Mouse (Mus musculus): Measurements from ENCODE around the gene Tst. TPM values are rescaled to one million over a fixed set of nuclear protein-coding genes. Genes with fewer than 3 reads are reported as not detected.
A peak's percentile ranks its signal among the peaks of the same experiment; 100 is the strongest.

The Tst gene
- polyA plus RNA-seq, 1 experiment from 2014 or later, result 9.8 TPM

DNA sequence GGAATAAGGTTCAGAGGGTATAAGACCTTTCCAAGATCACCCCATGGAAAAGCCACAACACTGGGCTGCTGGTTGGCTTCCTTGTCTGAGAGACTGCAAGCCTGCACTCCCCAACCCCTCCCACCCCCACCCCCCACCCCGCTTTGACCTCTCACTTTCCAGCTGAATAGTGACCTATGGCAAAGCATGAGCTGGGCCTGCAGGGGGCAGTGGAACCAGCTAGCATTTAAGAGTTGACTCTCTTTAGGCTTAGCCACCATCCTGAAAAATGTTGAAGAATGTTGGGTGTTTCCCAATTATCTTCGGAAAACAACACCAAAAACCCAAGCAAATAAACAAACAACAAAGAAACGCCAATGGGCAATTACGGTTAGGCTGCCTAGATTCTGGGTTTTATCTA is 19.5 kb upstream of the Tst start:
- H3K4me3 ChIP-seq, result no peak overlapping the region
- H3K9me3 ChIP-seq (replicated peaks), result no peaks in the 10 kb centered on the region
- H3K27ac ChIP-seq (replicated peaks), result no peak overlapping the region
- H3K27me3 ChIP-seq (ENCODE audit: low read depth, poor library complexity, severe bottlenecking), result peaks cover 28% of the 10 kb centered on the region
- peaks cover 2% of the 10 kb centered on the region for H3K36me3 ChIP-seq
- DNase-seq (ENCODE audit: low spot score), result no peak
- peaks cover 37% of the 10 kb centered on the region for H3K4me1 ChIP-seq
- 72% methylated on average over 4 of the region's 4 CpGs for WGBS

- H3K4me3 ChIP-seq, result no peak overlapping the region
- no peak for DNase-seq (ENCODE audit: low spot score)
- peaks cover 28% of the 10 kb centered on the region for H3K27me3 ChIP-seq (ENCODE audit: low read depth, poor library complexity, severe bottlenecking)
- no peaks in the 10 kb centered on the region for H3K36me3 ChIP-seq
- no peak overlapping the region for H3K27ac ChIP-seq (replicated peaks)
- H3K9me3 ChIP-seq (replicated peaks), result no peaks in the 10 kb centered on the region
- peaks cover 30% of the 10 kb centered on the region for H3K4me1 ChIP-seq
- 30% methylated on average over 11 of the region's 11 CpGs for WGBS
Observed at GRCm38 (mm10) chr15:78424507-78424906, 18.8 kb upstream of the Tst start.

- peaks cover 17% of the 10 kb centered on the region for H3K4me1 ChIP-seq
- H3K27me3 ChIP-seq (ENCODE audit: low read depth, poor library complexity, severe bottlenecking), result peaks cover 28% of the 10 kb centered on the region
- no peak overlapping the region for H3K4me3 ChIP-seq
- no peaks in the 10 kb centered on the region for H3K36me3 ChIP-seq
- 17% methylated on average over 16 of the region's 16 CpGs for WGBS
- H3K9me3 ChIP-seq (replicated peaks), result no peaks in the 10 kb centered on the region
- peak; percentile 83 for DNase-seq (ENCODE audit: low spot score)
- H3K27ac ChIP-seq (replicated peaks), result no peak overlapping the region; the same call in 1 of the 2 replicates
Observed at GRCm38 (mm10) chr15:78422046-78422956, 16.6 kb upstream of the Tst start.

DNA sequence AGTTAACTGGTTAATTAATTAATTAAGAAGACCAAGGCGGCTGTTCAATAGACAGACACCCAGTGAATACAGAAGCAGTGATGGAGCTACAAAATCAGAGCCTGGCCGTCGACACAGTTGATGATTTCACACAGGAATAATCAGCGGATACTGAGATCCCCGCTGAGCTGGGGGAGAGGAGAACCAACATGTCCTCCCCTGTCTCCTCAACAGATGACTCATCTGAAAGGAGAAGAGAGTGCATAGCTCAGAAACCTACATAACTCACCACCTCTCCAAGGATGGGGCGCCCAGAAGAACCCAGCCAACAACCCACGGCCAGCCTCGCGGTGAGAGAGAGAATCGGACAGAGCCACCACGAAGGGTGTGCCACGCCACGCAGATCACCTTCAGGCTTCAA is 14.7 kb upstream of the Tst start:
- peaks cover 27% of the 10 kb centered on the region for H3K4me1 ChIP-seq
- H3K36me3 ChIP-seq, result no peaks in the 10 kb centered on the region
- WGBS, result 89% methylated on average over 13 of the region's 13 CpGs
- peaks cover 28% of the 10 kb centered on the region for H3K27me3 ChIP-seq (ENCODE audit: low read depth, poor library complexity, severe bottlenecking)
- H3K27ac ChIP-seq (replicated peaks), result no peak overlapping the region
- no peak for DNase-seq (ENCODE audit: low spot score)
- no peaks in the 10 kb centered on the region for H3K9me3 ChIP-seq (replicated peaks)
- H3K4me3 ChIP-seq, result no peak overlapping the region

DNA sequence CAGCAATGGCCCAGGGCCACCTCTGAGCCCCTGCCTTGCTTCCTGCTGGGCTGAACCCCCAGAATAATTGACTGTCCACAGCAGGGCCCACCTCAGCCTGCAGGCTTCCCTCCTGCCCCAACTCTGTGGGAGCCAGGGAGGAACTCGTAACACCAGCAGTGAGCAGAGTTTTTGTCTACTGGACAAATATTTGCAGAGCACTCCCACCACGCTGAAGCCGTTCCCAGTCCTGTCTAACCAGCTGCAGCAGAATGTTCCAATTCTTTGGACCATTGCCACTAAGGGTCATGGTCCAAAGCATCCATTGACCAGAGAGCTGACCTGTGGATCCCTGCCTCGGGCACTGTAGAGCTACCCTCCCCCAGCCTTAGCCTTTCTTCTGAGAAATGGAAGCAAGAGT is 11.2 kb upstream of the Tst start:
- Histone ChIP-seq H3K27me3 (ENCODE audit: low read depth, poor library complexity, severe bottlenecking) (peaks cover 14% of the 10 kb centered on the region), H3K9me3 (replicated peaks) (no peaks in the 10 kb centered on the region), H3K4me3 (no peak overlapping the region), H3K27ac (replicated peaks) (peak overlapping the region; percentile 35), H3K4me1 (peaks cover 24% of the 10 kb centered on the region), H3K36me3 (peaks cover 5% of the 10 kb centered on the region; the same call in 1 of the 2 replicates)
- DNase-seq (ENCODE audit: low spot score), result no peak
- WGBS, result 7% methylated on average over 4 of the region's 4 CpGs

GRCm38 (mm10) chr15:78414157-78414556 is 8.4 kb upstream of the Tst start:
- Histone ChIP-seq H3K27me3 (ENCODE audit: low read depth, poor library complexity, severe bottlenecking) (peaks cover 37% of the 10 kb centered on the region), H3K9me3 (replicated peaks) (no peaks in the 10 kb centered on the region), H3K27ac (replicated peaks) (no peak overlapping the region), H3K4me3 (no peak overlapping the region), H3K36me3 (peaks cover 8% of the 10 kb centered on the region; the same call in 1 of the 2 replicates), H3K4me1 (peaks cover 41% of the 10 kb centered on the region)
- no peak for DNase-seq (ENCODE audit: low spot score)
- WGBS, result 89% methylated on average over 8 of the region's 8 CpGs

- H3K4me1 ChIP-seq, result peaks cover 44% of the 10 kb centered on the region
- H3K36me3 ChIP-seq, result peaks cover 8% of the 10 kb centered on the region; the same call in 1 of the 2 replicates
- no peak for DNase-seq (ENCODE audit: low spot score)
- H3K27ac ChIP-seq (replicated peaks), result peak overlapping the region; percentile 50
- no peak overlapping the region for H3K4me3 ChIP-seq
- H3K9me3 ChIP-seq (replicated peaks), result no peaks in the 10 kb centered on the region
- 63% methylated on average over 1 of the region's 1 CpGs for WGBS
- H3K27me3 ChIP-seq (ENCODE audit: low read depth, poor library complexity, severe bottlenecking), result peaks cover 42% of the 10 kb centered on the region
Observed at GRCm38 (mm10) chr15:78413719-78414117, 8.0 kb upstream of the Tst start.

DNA sequence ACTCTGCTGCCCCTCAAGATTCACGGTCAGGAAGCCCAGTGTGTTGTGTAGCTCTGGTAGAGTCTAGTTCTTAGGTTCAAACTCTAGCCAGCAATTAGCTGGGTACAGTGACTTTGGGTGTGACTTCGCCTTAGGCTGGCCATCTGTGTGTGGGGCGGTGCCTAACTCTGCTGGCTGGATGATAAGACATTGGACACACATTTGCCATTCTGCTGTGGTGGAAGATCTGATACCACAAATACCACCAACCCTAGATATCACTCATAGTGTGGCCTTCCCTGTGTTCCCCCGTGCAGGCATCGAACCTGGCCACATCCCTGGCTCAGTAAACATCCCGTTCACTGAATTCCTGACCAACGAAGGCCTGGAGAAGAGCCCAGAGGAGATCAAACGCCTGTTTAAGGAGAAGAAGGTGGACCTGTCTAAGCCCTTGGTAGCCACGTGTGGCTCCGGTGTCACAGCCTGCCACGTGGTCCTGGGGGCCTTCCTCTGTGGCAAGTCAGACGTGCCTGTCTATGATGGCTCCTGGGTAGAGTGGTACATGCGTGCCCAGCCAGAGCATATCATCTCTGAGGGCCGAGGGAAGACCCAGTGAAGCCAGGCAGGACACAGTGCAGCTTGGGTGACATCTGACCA is 7.5 kb upstream of the Tst start:
- 92% methylated on average over 14 of the region's 14 CpGs for WGBS
- Histone ChIP-seq H3K27me3 (ENCODE audit: low read depth, poor library complexity, severe bottlenecking) (peaks cover 47% of the 10 kb centered on the region), H3K4me1 (peaks cover 49% of the 10 kb centered on the region), H3K27ac (replicated peaks) (peak overlapping the region; percentile 53), H3K9me3 (replicated peaks) (no peaks in the 10 kb centered on the region), H3K36me3 (peaks cover 8% of the 10 kb centered on the region; the same call in 1 of the 2 replicates), H3K4me3 (no peak overlapping the region)
- no peak for DNase-seq (ENCODE audit: low spot score)

DNA sequence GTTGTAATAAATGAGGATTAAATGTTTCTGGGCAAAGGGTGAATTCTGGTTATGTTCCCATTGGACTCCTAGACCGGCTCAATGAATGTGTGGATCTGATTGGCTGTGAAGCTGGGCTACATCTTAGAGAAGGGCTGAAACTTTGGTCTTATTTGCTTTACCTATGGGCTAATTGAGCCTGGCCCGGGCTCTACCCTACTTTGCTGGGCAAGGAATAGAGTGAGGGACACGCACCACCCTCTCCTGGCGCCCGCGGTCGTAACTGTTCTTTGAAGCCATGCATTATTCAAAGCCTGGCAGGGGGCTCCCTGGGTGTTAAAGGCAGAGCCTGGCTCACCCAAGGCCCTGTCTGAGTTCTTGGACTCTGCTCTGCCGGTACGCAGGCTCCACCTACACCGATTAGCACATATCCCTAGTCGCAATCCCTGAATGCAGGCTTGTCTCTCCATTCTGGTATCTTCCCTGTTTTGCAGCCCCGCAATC is 3.9 kb upstream of the Tst start:
- Histone ChIP-seq H3K4me3 (peak overlapping the region; percentile 48), H3K27ac (replicated peaks) (peak overlapping the region; percentile 63; the same call in 1 of the 2 replicates), H3K36me3 (peaks cover 8% of the 10 kb centered on the region; the same call in 1 of the 2 replicates), H3K9me3 (replicated peaks) (no peaks in the 10 kb centered on the region), H3K27me3 (ENCODE audit: low read depth, poor library complexity, severe bottlenecking) (peaks cover 63% of the 10 kb centered on the region), H3K4me1 (peaks cover 67% of the 10 kb centered on the region)
- no peak for DNase-seq (ENCODE audit: low spot score)
- WGBS, result 9% methylated on average over 12 of the region's 12 CpGs

DNA sequence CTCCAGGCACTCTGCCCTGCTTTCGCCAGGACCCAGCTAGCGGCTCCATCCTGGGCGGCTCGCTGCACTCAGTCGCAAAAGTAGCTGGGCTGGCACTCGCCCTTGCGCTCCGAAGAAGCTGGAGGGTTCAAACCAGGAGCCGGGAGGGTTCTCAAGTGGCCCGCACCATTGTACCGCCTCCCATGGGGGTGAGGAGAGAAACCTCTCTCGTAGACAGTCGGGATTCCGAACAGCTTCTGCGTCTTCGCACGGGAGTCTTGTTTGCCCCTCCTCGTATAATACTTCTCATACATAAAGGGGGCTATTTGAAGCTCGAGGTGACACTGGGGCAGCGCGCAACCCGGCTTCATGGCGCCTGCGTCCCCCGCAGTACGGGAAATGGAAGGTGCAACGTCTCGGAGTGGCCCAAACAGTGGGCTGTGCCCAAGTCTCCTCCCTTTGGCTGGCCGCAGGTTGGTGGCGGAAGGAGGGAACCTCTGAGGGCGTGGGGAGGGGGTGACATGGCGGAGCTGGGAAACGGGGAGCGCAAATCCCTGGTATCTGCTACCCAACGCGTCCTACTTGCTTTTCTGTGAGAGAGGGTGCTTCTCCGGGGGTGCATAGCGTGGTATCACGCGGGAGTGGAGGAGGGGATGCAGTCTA is 707 bp upstream of the Tst start, which contains the start of gene Mpst:
Mpst (plus strand) TSS at position 124 of the 642 bp plus-strand sequence.
- peak; percentile 88 for DNase-seq (ENCODE audit: low spot score)
- Histone ChIP-seq H3K4me1 (peaks cover 78% of the 10 kb centered on the region), H3K36me3 (no peaks in the 10 kb centered on the region), H3K27me3 (ENCODE audit: low read depth, poor library complexity, severe bottlenecking) (peaks cover 52% of the 10 kb centered on the region), H3K9me3 (replicated peaks) (no peaks in the 10 kb centered on the region), H3K27ac (replicated peaks) (peak within 1 kb of the TSS; percentile 95), H3K4me3 (peak within 1 kb of the TSS; percentile 78)
- WGBS, result under 1% methylated on average over 40 of the region's 40 CpGs

- H3K27ac ChIP-seq (replicated peaks), result peak overlapping the region; percentile 95
- DNase-seq (ENCODE audit: low spot score), result no peak
- H3K4me3 ChIP-seq, result peak overlapping the region; percentile 78
- H3K4me1 ChIP-seq, result peaks cover 71% of the 10 kb centered on the region
- WGBS, result 57% methylated on average over 11 of the region's 11 CpGs
- no peaks in the 10 kb centered on the region for H3K36me3 ChIP-seq
- H3K27me3 ChIP-seq (ENCODE audit: low read depth, poor library complexity, severe bottlenecking), result peaks cover 39% of the 10 kb centered on the region
- no peaks in the 10 kb centered on the region for H3K9me3 ChIP-seq (replicated peaks)
Observed at GRCm38 (mm10) chr15:78405098-78405497, 609 bp downstream of the Tst start.

GRCm38 (mm10) chr15:78403896-78404295 is 1.8 kb downstream of the Tst start:
- no peaks in the 10 kb centered on the region for H3K9me3 ChIP-seq (replicated peaks)
- H3K4me3 ChIP-seq, result no peak overlapping the region
- no peaks in the 10 kb centered on the region for H3K36me3 ChIP-seq
- WGBS, result 95% methylated on average over 1 of the region's 1 CpGs
- peaks cover 61% of the 10 kb centered on the region for H3K4me1 ChIP-seq
- DNase-seq (ENCODE audit: low spot score), result no peak
- H3K27me3 ChIP-seq (ENCODE audit: low read depth, poor library complexity, severe bottlenecking), result peaks cover 27% of the 10 kb centered on the region
- H3K27ac ChIP-seq (replicated peaks), result peak overlapping the region; percentile 49; the same call in 1 of the 2 replicates
